Mouse (Mus musculus): ENCODE results near the gene Tprn. TPM values are rescaled to one million over a fixed set of nuclear protein-coding genes. Genes with fewer than 3 reads are reported as not detected.

Tprn gene
- polyA plus RNA-seq, 1 experiment from 2014 or later = 20.3 TPM

- H3K27ac ChIP-seq (ENCODE audit: low read depth, low read length) = peak overlapping the region; percentile 73
- H3K27me3 ChIP-seq (replicated peaks; ENCODE audit: control insufficient read depth, insufficient read depth, low read length) = no peaks in the 10 kb centered on the region; the same call in 1 of the 2 replicates
- ATAC-seq = no peak
- no peaks in the 10 kb centered on the region for H3K9me3 ChIP-seq (ENCODE audit: control insufficient read depth, low read length)
- 0 out of 2 replicates have a peak overlapping the region, but pooled peaks have one; percentile 20 for H3K4me3 ChIP-seq (ENCODE audit: low read length)
- H3K4me2 ChIP-seq (ENCODE audit: low read length) = peak overlapping the region; percentile 99
- H3K4me1 ChIP-seq (ENCODE audit: control insufficient read depth, insufficient read depth, low read depth, low read length) = peaks cover 56% of the 10 kb centered on the region
- H3K36me3 ChIP-seq (ENCODE audit: control insufficient read depth, insufficient read depth, low read length) = peaks cover 9% of the 10 kb centered on the region; the same call in 1 of the 2 replicates
- H3K9ac ChIP-seq (ENCODE audit: low read depth, low read length) = peak overlapping the region; percentile 36
Observed at GRCm38 (mm10) chr2:25267241-25267640, 4.8 kb downstream of the Tprn start.

GRCm38 (mm10) chr2:25267746-25268309, 5.4 kb downstream of the Tprn start:
- ATAC-seq = no peak
- WGBS = 71% methylated on average over 4 of the region's 4 CpGs
- Histone ChIP-seq H3K9ac (ENCODE audit: low read depth, low read length) (no peak overlapping the region), H3K9me3 (ENCODE audit: control insufficient read depth, low read length) (no peaks in the 10 kb centered on the region), H3K4me3 (ENCODE audit: low read length) (no peak overlapping the region), H3K27me3 (replicated peaks; ENCODE audit: control insufficient read depth, insufficient read depth, low read length) (no peaks in the 10 kb centered on the region; the same call in 1 of the 2 replicates), H3K36me3 (ENCODE audit: control insufficient read depth, insufficient read depth, low read length) (peaks cover 9% of the 10 kb centered on the region; the same call in 1 of the 2 replicates), H3K27ac (ENCODE audit: low read depth, low read length) (no peak overlapping the region), H3K4me1 (ENCODE audit: control insufficient read depth, insufficient read depth, low read depth, low read length) (peaks cover 56% of the 10 kb centered on the region), H3K4me2 (ENCODE audit: low read length) (no peak overlapping the region; the same call in 1 of the 2 replicates)

GRCm38 (mm10) chr2:25271827-25272511, 9.6 kb downstream of the Tprn start, which contains the start of the genes Ssna1 and Anapc2:
Ssna1 (minus strand) TSS chr2:25272438.
Anapc2 (plus strand) TSS chr2:25272478.
- H3K9me3 ChIP-seq (ENCODE audit: control insufficient read depth, low read length) = no peaks in the 10 kb centered on the region
- H3K27ac ChIP-seq (ENCODE audit: low read depth, low read length) = peak within 1 kb of the TSS; percentile 85
- H3K4me1 ChIP-seq (ENCODE audit: control insufficient read depth, insufficient read depth, low read depth, low read length) = peaks cover 30% of the 10 kb centered on the region
- ATAC-seq = peak; percentile 96
- peak within 1 kb of the TSS; percentile 83 for H3K4me3 ChIP-seq (ENCODE audit: low read length)
- peak within 1 kb of the TSS; percentile 97 for H3K4me2 ChIP-seq (ENCODE audit: low read length)
- no peaks in the 10 kb centered on the region for H3K27me3 ChIP-seq (replicated peaks; ENCODE audit: control insufficient read depth, insufficient read depth, low read length)
- peaks cover 30% of the 10 kb centered on the region for H3K36me3 ChIP-seq (ENCODE audit: control insufficient read depth, insufficient read depth, low read length)
- peak within 1 kb of the TSS; percentile 87 for H3K9ac ChIP-seq (ENCODE audit: low read depth, low read length)
- WGBS = under 1% methylated on average over 55 of the region's 55 CpGs

- H3K4me2 ChIP-seq (ENCODE audit: low read length) = peak overlapping the region; percentile 97
- peak overlapping the region; percentile 87 for H3K9ac ChIP-seq (ENCODE audit: low read depth, low read length)
- H3K9me3 ChIP-seq (ENCODE audit: control insufficient read depth, low read length) = no peaks in the 10 kb centered on the region
- no peaks in the 10 kb centered on the region for H3K27me3 ChIP-seq (replicated peaks; ENCODE audit: control insufficient read depth, insufficient read depth, low read length)
- H3K4me3 ChIP-seq (ENCODE audit: low read length) = peak overlapping the region; percentile 83
- under 1% methylated on average over 29 of the region's 29 CpGs for WGBS
- peaks cover 32% of the 10 kb centered on the region for H3K36me3 ChIP-seq (ENCODE audit: control insufficient read depth, insufficient read depth, low read length)
- H3K4me1 ChIP-seq (ENCODE audit: control insufficient read depth, insufficient read depth, low read depth, low read length) = peaks cover 25% of the 10 kb centered on the region
- peak overlapping the region; percentile 70 for H3K27ac ChIP-seq (ENCODE audit: low read depth, low read length)
- ATAC-seq = peak; percentile 73
Observed at GRCm38 (mm10) chr2:25272515-25272914, 10.1 kb downstream of the Tprn start.

GRCm38 (mm10) chr2:25273010-25273409, 10.6 kb downstream of the Tprn start:
- no peak for ATAC-seq
- Histone ChIP-seq H3K4me2 (ENCODE audit: low read length) (peak overlapping the region; percentile 97), H3K27ac (ENCODE audit: low read depth, low read length) (0 out of 2 replicates have a peak overlapping the region, but pooled peaks have one; percentile 70), H3K36me3 (ENCODE audit: control insufficient read depth, insufficient read depth, low read length) (peaks cover 37% of the 10 kb centered on the region), H3K9ac (ENCODE audit: low read depth, low read length) (peak overlapping the region; percentile 87), H3K9me3 (ENCODE audit: control insufficient read depth, low read length) (no peaks in the 10 kb centered on the region), H3K27me3 (replicated peaks; ENCODE audit: control insufficient read depth, insufficient read depth, low read length) (no peaks in the 10 kb centered on the region), H3K4me3 (ENCODE audit: low read length) (peak overlapping the region; percentile 83), H3K4me1 (ENCODE audit: control insufficient read depth, insufficient read depth, low read depth, low read length) (peaks cover 24% of the 10 kb centered on the region)
- WGBS = 45% methylated on average over 16 of the region's 16 CpGs

- WGBS = 61% methylated on average over 13 of the region's 13 CpGs
- no peaks in the 10 kb centered on the region for H3K27me3 ChIP-seq (replicated peaks; ENCODE audit: control insufficient read depth, insufficient read depth, low read length)
- no peak overlapping the region for H3K4me2 ChIP-seq (ENCODE audit: low read length)
- H3K36me3 ChIP-seq (ENCODE audit: control insufficient read depth, insufficient read depth, low read length) = peaks cover 62% of the 10 kb centered on the region
- H3K4me1 ChIP-seq (ENCODE audit: control insufficient read depth, insufficient read depth, low read depth, low read length) = peaks cover 1% of the 10 kb centered on the region; the same call in 1 of the 2 replicates
- H3K4me3 ChIP-seq (ENCODE audit: low read length) = no peak overlapping the region
- no peak overlapping the region for H3K9ac ChIP-seq (ENCODE audit: low read depth, low read length)
- no peak overlapping the region for H3K27ac ChIP-seq (ENCODE audit: low read depth, low read length)
- 0 out of 2 replicates have a peak, but pooled peaks have one; percentile 25 for ATAC-seq
- H3K9me3 ChIP-seq (ENCODE audit: control insufficient read depth, low read length) = no peaks in the 10 kb centered on the region
Observed at GRCm38 (mm10) chr2:25278928-25279882, 16.8 kb downstream of the Tprn start.

- peaks cover 8% of the 10 kb centered on the region for H3K27me3 ChIP-seq (replicated peaks; ENCODE audit: control insufficient read depth, insufficient read depth, low read length)
- ATAC-seq = no peak
- WGBS = 90% methylated on average over 2 of the region's 2 CpGs
- peaks cover 33% of the 10 kb centered on the region for H3K36me3 ChIP-seq (ENCODE audit: control insufficient read depth, insufficient read depth, low read length)
- peaks cover 19% of the 10 kb centered on the region for H3K4me1 ChIP-seq (ENCODE audit: control insufficient read depth, insufficient read depth, low read depth, low read length)
- H3K9me3 ChIP-seq (ENCODE audit: control insufficient read depth, low read length) = no peaks in the 10 kb centered on the region
- H3K9ac ChIP-seq (ENCODE audit: low read depth, low read length) = no peak overlapping the region
- no peak overlapping the region for H3K4me3 ChIP-seq (ENCODE audit: low read length)
- no peak overlapping the region for H3K4me2 ChIP-seq (ENCODE audit: low read length)
- H3K27ac ChIP-seq (ENCODE audit: low read depth, low read length) = no peak overlapping the region
Observed at GRCm38 (mm10) chr2:25285551-25285950, 23.1 kb downstream of the Tprn start.

GRCm38 (mm10) chr2:25286314-25286713, 23.9 kb downstream of the Tprn start:
- no peak overlapping the region for H3K9ac ChIP-seq (ENCODE audit: low read depth, low read length)
- H3K27me3 ChIP-seq (replicated peaks; ENCODE audit: control insufficient read depth, insufficient read depth, low read length) = peaks cover 16% of the 10 kb centered on the region
- no peak overlapping the region for H3K4me2 ChIP-seq (ENCODE audit: low read length)
- peaks cover 27% of the 10 kb centered on the region for H3K4me1 ChIP-seq (ENCODE audit: control insufficient read depth, insufficient read depth, low read depth, low read length)
- no peaks in the 10 kb centered on the region for H3K9me3 ChIP-seq (ENCODE audit: control insufficient read depth, low read length)
- no peak overlapping the region for H3K27ac ChIP-seq (ENCODE audit: low read depth, low read length)
- H3K4me3 ChIP-seq (ENCODE audit: low read length) = no peak overlapping the region
- no peak for ATAC-seq
- 95% methylated on average over 1 of the region's 1 CpGs for WGBS
- peaks cover 27% of the 10 kb centered on the region for H3K36me3 ChIP-seq (ENCODE audit: control insufficient read depth, insufficient read depth, low read length)

Data from hindbrain, embryonic 16.5 days (tissue).